Mouse (Mus musculus): ENCODE data around the gene Tubb5.

- no peak for TF ChIP-seq CTCF (conservative IDR thresholded peaks at IDR 0.05; ENCODE audit: insufficient read depth, insufficient read length, low read depth, low read length)
- TF ChIP-seq POLR2A (IDR thresholded peaks at IDR 0.05; ENCODE audit: low read depth, low read length), result no peak
Measured at GRCm38 (mm10) chr17:35865481-35866280, 27.6 kb upstream of the Tubb5 start, which contains the start of gene Ppp1r18.
